Mouse (Mus musculus) skeletal muscle tissue, adult 2 months (tissue): Measurements from ENCODE around the gene Rtp2.

Experiments
- DNase-seq: peaks from one replicate; pipeline ENCODE4 v3.0.0-alpha.2; 2012; ENCODE audit warnings: low read depth, low spot score

Rtp2 gene

GRCm38 (mm10) chr16:23932294-23932693 is at the start of gene Rtp2:
Gene Rtp2, minus strand, starts transcription at chr16:23932394.
- no peak for DNase-seq

- no peak for DNase-seq
These were observed 49.0 kb upstream of the Rtp2 start for GRCm38 (mm10) chr16:23980991-23981720.

GRCm38 (mm10) chr16:23980201-23980870 is 48.1 kb upstream of the Rtp2 start:
- no peak for DNase-seq

- peak; percentile 93 for DNase-seq
These were observed 47.3 kb upstream of the Rtp2 start for GRCm38 (mm10) chr16:23979446-23979845.

GRCm38 (mm10) chr16:23978495-23978894 is 46.3 kb upstream of the Rtp2 start:
- peak; percentile 70 for DNase-seq

GRCm38 (mm10) chr16:23977732-23978131 is 45.5 kb upstream of the Rtp2 start:
- DNase-seq: no peak

- DNase-seq: no peak
These were observed 44.0 kb upstream of the Rtp2 start for GRCm38 (mm10) chr16:23976196-23976595.

GRCm38 (mm10) chr16:23973635-23974367 is 41.6 kb upstream of the Rtp2 start:
- no peak for DNase-seq

- no peak for DNase-seq
These were observed 40.7 kb upstream of the Rtp2 start for GRCm38 (mm10) chr16:23972901-23973300.

- DNase-seq: no peak
These were observed 40.0 kb upstream of the Rtp2 start for GRCm38 (mm10) chr16:23972126-23972740.

GRCm38 (mm10) chr16:23969919-23970318 is 37.7 kb upstream of the Rtp2 start:
- DNase-seq: no peak

GRCm38 (mm10) chr16:23968888-23969287 is 36.7 kb upstream of the Rtp2 start:
- no peak for DNase-seq

- no peak for DNase-seq
These were observed 35.1 kb upstream of the Rtp2 start for GRCm38 (mm10) chr16:23967301-23967700.

- DNase-seq: no peak
These were observed 33.9 kb upstream of the Rtp2 start for GRCm38 (mm10) chr16:23966066-23966465.

- DNase-seq: no peak
These were observed 32.6 kb upstream of the Rtp2 start for GRCm38 (mm10) chr16:23964706-23965367.

GRCm38 (mm10) chr16:23963896-23964668 is 31.9 kb upstream of the Rtp2 start:
- DNase-seq: peak; percentile 85

- no peak for DNase-seq
These were observed 30.2 kb upstream of the Rtp2 start for GRCm38 (mm10) chr16:23962401-23962800.

- no peak for DNase-seq
These were observed 26.7 kb upstream of the Rtp2 start for GRCm38 (mm10) chr16:23958938-23959337.

GRCm38 (mm10) chr16:23953959-23954260 is 21.7 kb upstream of the Rtp2 start:
- DNase-seq: no peak

GRCm38 (mm10) chr16:23953189-23953958 is 21.2 kb upstream of the Rtp2 start:
- no peak for DNase-seq
